Mouse (Mus musculus) cortical plate, adult 2 months (tissue): ENCODE results near the gene Lifr.

Experiments used
- CTCF ChIP-seq: fragments of 200-500 bp; IDR thresholded peaks from 2 replicates; pipeline ENCODE4 v1.5.1; 2011; ENCODE audit warnings: mild to moderate bottlenecking, control low read depth, low read length; ENCODE audit not compliant: insufficient read depth; ENCODE audit errors: extremely low read depth
- POLR2A ChIP-seq: fragments of 200-500 bp; IDR thresholded peaks from 2 replicates; pipeline ENCODE4 v1.6.1; 2011; ENCODE audit warnings: mild to moderate bottlenecking, low read length, control low read depth; ENCODE audit not compliant: insufficient read depth; ENCODE audit errors: extremely low read depth

GRCm38 (mm10) chr15:7138471-7138870 is 48.1 kb downstream of the Lifr start:
- TF ChIP-seq CTCF (no peak), POLR2A (no peak)
